Mouse (Mus musculus) monocyte, adult 5-6 weeks (primary cell): ENCODE measurements at regions not wholly inside any gene's neighbourhood (a gene's known extent, or its start where the extent isn't known, plus 50 kb on each side); places are given as distances from the start of the nearest gene placed in this dataset.
A peak's percentile ranks its signal among the peaks of the same experiment; 100 is the strongest.

ENCODE experiments used
- ATAC-seq: fragments of 153-309, 156-312 bp; replicated peaks from 2 replicates; pipeline ENCODE4 v1.8.0; 2017; ENCODE audit warnings: mild to moderate bottlenecking; ENCODE audit not compliant: low TSS enrichment, insufficient number of reproducible peaks, severe bottlenecking, poor library complexity, low FRiP score

GRCm38 (mm10) chr16:29847734-29848133 is 216.4 kb upstream of the Hes1 start:
- peak; percentile 77 for ATAC-seq

- ATAC-seq: no peak
Observed at GRCm38 (mm10) chr16:29848527-29848926, 215.7 kb upstream of the Hes1 start.

- ATAC-seq: no peak
Observed at GRCm38 (mm10) chr16:29849511-29849910, 214.7 kb upstream of the Hes1 start.

GRCm38 (mm10) chr16:29850616-29851015 is 213.6 kb upstream of the Hes1 start:
- ATAC-seq: no peak

- no peak for ATAC-seq
Observed at GRCm38 (mm10) chr16:29851827-29852226, 212.4 kb upstream of the Hes1 start.

- ATAC-seq: no peak
Observed at GRCm38 (mm10) chr16:29854805-29855565, 209.2 kb upstream of the Hes1 start.

- ATAC-seq: no peak
Observed at GRCm38 (mm10) chr16:29856545-29856944, 207.6 kb upstream of the Hes1 start.

- no peak for ATAC-seq
Observed at GRCm38 (mm10) chr16:29858645-29859044, 205.5 kb upstream of the Hes1 start.

- ATAC-seq: no peak
Observed at GRCm38 (mm10) chr16:29860306-29860705, 203.9 kb upstream of the Hes1 start.

- ATAC-seq: no peak
Observed at GRCm38 (mm10) chr16:29861056-29861455, 203.1 kb upstream of the Hes1 start.

- 0 out of 2 replicates have a peak, but pooled peaks have one; percentile 31 for ATAC-seq
Observed at GRCm38 (mm10) chr16:29865075-29865740, 199.0 kb upstream of the Hes1 start.

- no peak for ATAC-seq
Observed at GRCm38 (mm10) chr16:29871395-29871794, 192.8 kb upstream of the Hes1 start.

GRCm38 (mm10) chr16:29876196-29876595 is 188.0 kb upstream of the Hes1 start:
- ATAC-seq: no peak

GRCm38 (mm10) chr16:29877372-29878123 is 186.6 kb upstream of the Hes1 start:
- no peak for ATAC-seq

GRCm38 (mm10) chr16:29879665-29880064 is 184.5 kb upstream of the Hes1 start:
- ATAC-seq: no peak

- ATAC-seq: no peak
Observed at GRCm38 (mm10) chr16:29881497-29881896, 182.7 kb upstream of the Hes1 start.

GRCm38 (mm10) chr16:29882226-29882972 is 181.8 kb upstream of the Hes1 start:
- ATAC-seq: no peak

GRCm38 (mm10) chr16:29883252-29883992 is 180.8 kb upstream of the Hes1 start:
- no peak for ATAC-seq
